Mouse (Mus musculus) liver, embryonic 15.5 days (tissue): ENCODE data around the gene Arhgap31. TPM values are rescaled to one million over a fixed set of nuclear protein-coding genes. Genes with fewer than 3 reads are reported as not detected.
A peak's percentile ranks its signal among the peaks of the same experiment; 100 is the strongest.

ENCODE experiments used
- ATAC-seq: fragments of 200-750 bp; cut with Nextera tagmentation; 2 replicates; pipeline ENCODE4 v1.8.0; 2017; ENCODE audit warnings: moderate number of reproducible peaks, mild to moderate bottlenecking, moderate library complexity; ENCODE audit not compliant: insufficient read depth
- H3K27ac ChIP-seq: fragments of 300-500 bp; sonication (generic); replicated peaks from 2 replicates; pipeline ENCODE4 v1.5.1; 2015; ENCODE audit warnings: mild to moderate bottlenecking, inconsistent platforms
- H3K27me3 ChIP-seq: fragments of 300-500 bp; sonication (generic); 2 replicates; pipeline ENCODE4 v1.6.1; 2015; ENCODE audit warnings: mild to moderate bottlenecking, inconsistent platforms
- H3K36me3 ChIP-seq: fragments of 300-500 bp; sonication (generic); replicated peaks from 2 replicates; pipeline ENCODE4 v1.6.1; 2015; ENCODE audit warnings: moderate library complexity, mild to moderate bottlenecking, inconsistent platforms
- H3K4me1 ChIP-seq: fragments of 300-500 bp; sonication (generic); replicated peaks from 2 replicates; pipeline ENCODE4 v1.6.1; 2015; ENCODE audit warnings: inconsistent platforms
- H3K4me2 ChIP-seq: fragments of 300-500 bp; sonication (generic); 2 replicates; pipeline ENCODE4 v1.6.1; 2015; ENCODE audit warnings: moderate library complexity, mild to moderate bottlenecking, inconsistent platforms
- H3K4me3 ChIP-seq: fragments of 300-500 bp; sonication (generic); replicated peaks from 2 replicates; pipeline ENCODE4 v1.5.1; 2015; ENCODE audit warnings: mild to moderate bottlenecking, inconsistent platforms
- H3K9ac ChIP-seq: fragments of 300-500 bp; sonication (generic); 2 replicates; pipeline ENCODE4 v1.6.1; 2015; ENCODE audit warnings: moderate library complexity, mild to moderate bottlenecking, inconsistent platforms
- H3K9me3 ChIP-seq: fragments of 300-500 bp; sonication (generic); replicated peaks from 2 replicates; pipeline ENCODE4 v1.6.1; 2016; ENCODE audit warnings: inconsistent platforms
- WGBS: fragments of 180-500 bp; shearing (Covaris S2); methylation state at CpG from one replicate; pipeline ENCODE4 v1.1.7; 2015; ENCODE audit warnings: mixed read lengths; ENCODE audit not compliant: insufficient replicate concordance; 5-methylcytosine and 5-hydroxymethylcytosine counted together
- polyA plus RNA-seq: library from polyadenylated mRNA; unstranded; fragments of >200 nt; fragmentation: Nextera tagmentation; extraction: Ambion mirVana; gene quantifications from 2 replicates; pipeline ENCODE4 v1.2.1, GENCODE M21; 2015

The Arhgap31 gene
- polyA plus RNA-seq, 1 experiment from 2014 or later: 1.5 TPM

DNA sequence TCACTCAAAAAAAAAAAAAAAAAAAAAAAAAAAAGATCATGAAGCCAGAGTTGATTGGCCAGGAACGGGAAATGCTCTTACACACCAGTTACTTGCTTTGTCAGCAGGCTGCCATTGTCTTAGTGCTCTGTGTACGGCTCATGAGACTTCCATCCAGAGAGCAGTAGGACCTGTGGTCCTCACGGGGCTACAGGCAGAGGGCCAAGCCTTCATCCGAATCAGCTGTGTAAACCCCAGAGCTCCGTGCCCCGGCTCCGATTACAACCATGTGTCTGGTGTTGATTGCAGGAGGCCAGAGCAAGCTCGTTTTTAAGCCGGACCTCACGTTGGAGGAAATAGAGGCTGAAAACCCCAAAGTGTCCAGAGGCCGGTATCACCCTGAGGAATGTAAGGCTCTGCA lies 40.6 kb upstream of the Arhgap31 start:
- Histone ChIP-seq H3K4me3 (no peak overlapping the region), H3K27me3 (peaks cover 75% of the 10 kb centered on the region), H3K9ac (no peak overlapping the region), H3K27ac (no peak overlapping the region), H3K4me1 (peaks cover 13% of the 10 kb centered on the region), H3K36me3 (no peaks in the 10 kb centered on the region), H3K9me3 (no peaks in the 10 kb centered on the region), H3K4me2 (no peak overlapping the region; the same call in 1 of the 2 replicates)
- WGBS: 68% methylated on average over 11 of the region's 11 CpGs
- ATAC-seq: no peak

DNA sequence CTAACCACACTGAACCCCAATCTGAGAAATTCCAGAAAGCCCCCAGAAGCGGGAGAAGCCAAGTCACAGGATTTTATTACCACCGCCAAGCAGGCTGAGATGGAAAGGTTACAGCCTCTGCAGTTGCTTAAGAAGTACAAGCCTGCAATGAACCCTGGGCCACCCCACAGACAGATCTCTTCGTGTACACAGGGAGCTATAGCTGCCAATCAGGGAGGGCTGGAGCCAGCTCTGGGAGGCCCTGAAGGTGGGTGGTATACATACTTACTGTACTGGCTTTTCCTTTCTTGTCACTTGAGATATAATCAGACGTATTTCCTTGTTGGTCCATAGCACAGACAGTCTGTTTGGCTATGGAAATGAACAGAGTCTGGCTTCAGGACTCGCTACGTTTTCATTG lies 37.7 kb upstream of the Arhgap31 start:
- Histone ChIP-seq H3K4me3 (no peak overlapping the region), H3K4me1 (peaks cover 11% of the 10 kb centered on the region), H3K36me3 (no peaks in the 10 kb centered on the region), H3K9ac (no peak overlapping the region), H3K27ac (no peak overlapping the region), H3K4me2 (no peak overlapping the region), H3K9me3 (no peaks in the 10 kb centered on the region), H3K27me3 (peaks cover 58% of the 10 kb centered on the region)
- WGBS: 64% methylated on average over 6 of the region's 6 CpGs
- ATAC-seq: no peak

DNA sequence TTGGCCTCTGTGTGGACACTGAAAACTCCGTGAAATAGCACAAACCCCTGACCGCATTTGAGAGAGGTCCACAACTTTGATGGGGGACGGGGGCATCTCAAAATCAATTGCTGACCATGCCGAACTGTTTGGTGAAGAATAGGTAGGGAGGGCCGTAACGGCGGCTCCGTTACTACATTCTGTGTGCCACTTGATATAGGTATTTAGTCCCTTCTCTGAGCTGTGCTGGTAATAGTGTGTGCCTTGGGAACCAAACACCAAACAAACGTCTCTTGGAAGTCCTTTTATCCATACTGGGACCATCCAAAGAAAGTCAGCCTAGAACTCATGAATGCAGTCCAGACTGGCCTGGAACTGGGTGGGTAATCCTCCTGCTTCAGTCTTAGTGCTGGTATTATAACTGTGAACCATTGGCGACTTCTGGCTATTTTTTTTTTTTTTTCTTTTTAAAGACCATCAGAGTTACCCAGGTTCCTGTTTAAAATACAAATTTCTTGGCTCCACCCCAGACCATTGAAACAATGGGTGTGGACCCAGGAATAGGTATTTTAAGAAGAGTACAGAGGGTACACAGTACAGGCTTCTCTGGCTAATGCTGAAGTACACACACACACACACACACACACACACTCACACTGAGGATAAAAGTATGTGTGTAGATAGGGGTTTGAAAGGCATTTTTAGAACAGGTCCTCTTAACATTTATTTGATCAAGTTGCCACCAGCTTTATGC lies 31.0 kb upstream of the Arhgap31 start:
- Histone ChIP-seq H3K4me2 (no peak overlapping the region), H3K9me3 (no peaks in the 10 kb centered on the region), H3K36me3 (no peaks in the 10 kb centered on the region), H3K4me1 (peaks cover 3% of the 10 kb centered on the region; the same call in 1 of the 2 replicates), H3K9ac (no peak overlapping the region), H3K4me3 (no peak overlapping the region), H3K27ac (no peak overlapping the region), H3K27me3 (peaks cover 66% of the 10 kb centered on the region)
- 73% methylated on average over 10 of the region's 10 CpGs for whole genome bisulfite sequencing
- no peak for ATAC-seq

DNA sequence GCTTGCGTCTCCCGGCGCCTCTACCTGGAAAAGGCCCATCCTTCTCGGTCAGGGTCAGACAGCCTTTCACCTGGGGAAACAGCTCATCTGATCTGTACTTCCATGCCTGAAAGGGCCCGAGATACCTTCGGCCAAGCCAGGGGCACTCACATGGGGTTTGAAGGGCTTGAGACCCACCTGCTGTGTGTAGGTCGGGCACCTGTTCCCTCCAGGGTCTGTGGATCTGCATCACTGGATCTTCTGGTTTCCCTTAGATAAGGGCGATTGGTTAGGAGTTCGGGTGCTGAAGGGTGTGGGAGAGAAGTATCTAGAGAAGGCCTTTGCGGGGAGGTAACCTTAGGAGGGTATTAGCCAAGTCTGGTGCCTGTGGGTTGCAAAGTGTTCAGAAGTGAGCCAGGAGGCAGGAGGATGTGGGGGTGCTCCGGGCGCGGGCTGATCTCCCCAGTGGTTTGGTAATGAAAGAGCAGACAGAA lies 29.6 kb upstream of the Arhgap31 start:
- H3K9me3 ChIP-seq: no peaks in the 10 kb centered on the region
- no peak overlapping the region for H3K27ac ChIP-seq
- peaks cover 56% of the 10 kb centered on the region for H3K27me3 ChIP-seq
- no peaks in the 10 kb centered on the region for H3K36me3 ChIP-seq
- ATAC-seq: no peak
- H3K9ac ChIP-seq: peak overlapping the region; percentile 18; the same call in 1 of the 2 replicates
- H3K4me1 ChIP-seq: peaks cover 3% of the 10 kb centered on the region; the same call in 1 of the 2 replicates
- peak overlapping the region; percentile 53 for H3K4me3 ChIP-seq
- WGBS: under 1% methylated on average over 13 of the region's 13 CpGs
- H3K4me2 ChIP-seq: peak overlapping the region; percentile 63

DNA sequence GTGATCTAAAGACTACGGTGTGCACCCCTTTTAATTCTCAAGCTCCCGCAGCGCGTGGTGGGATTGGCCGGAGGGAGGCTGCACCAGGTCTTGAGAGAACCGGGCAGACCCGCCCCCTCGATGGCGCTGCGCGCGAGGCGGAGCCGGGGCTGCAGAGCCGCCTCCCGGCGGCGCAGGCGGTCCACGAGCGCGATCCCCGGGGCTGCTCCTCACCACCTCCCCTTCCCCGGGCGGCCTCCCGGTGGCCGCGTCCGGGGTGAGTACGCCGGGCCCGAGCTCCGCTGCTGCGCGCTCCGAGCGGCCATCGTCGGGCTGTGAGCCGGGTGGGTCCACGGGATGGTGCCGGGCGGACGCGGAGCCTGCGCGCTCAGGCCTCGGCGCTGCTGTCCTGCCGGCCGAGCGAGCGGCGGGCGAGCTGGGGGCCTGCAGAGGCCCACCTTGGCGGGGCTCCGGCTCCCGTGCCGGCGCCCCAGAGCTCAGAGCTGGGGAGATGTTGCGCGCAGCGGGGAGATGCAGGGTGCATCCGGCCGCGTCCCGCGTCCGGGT lies 29.1 kb upstream of the Arhgap31 start, which contains the start of gene B4galt4:
Gene B4galt4 (plus strand): TSS at position 152 of the 546 bp plus-strand sequence.
- peaks cover 3% of the 10 kb centered on the region; the same call in 1 of the 2 replicates for H3K4me1 ChIP-seq
- H3K27me3 ChIP-seq: peaks cover 56% of the 10 kb centered on the region
- H3K4me3 ChIP-seq: peak within 1 kb of the TSS; percentile 53
- H3K27ac ChIP-seq: no peak within 1 kb of the TSS
- 0% methylated on average over 53 of the region's 69 CpGs for whole genome bisulfite sequencing
- H3K4me2 ChIP-seq: peak within 1 kb of the TSS; percentile 63
- peak within 1 kb of the TSS; percentile 18; the same call in 1 of the 2 replicates for H3K9ac ChIP-seq
- ATAC-seq: peak; percentile 28; the same call in 1 of the 2 replicates
- no peaks in the 10 kb centered on the region for H3K9me3 ChIP-seq
- H3K36me3 ChIP-seq: no peaks in the 10 kb centered on the region

DNA sequence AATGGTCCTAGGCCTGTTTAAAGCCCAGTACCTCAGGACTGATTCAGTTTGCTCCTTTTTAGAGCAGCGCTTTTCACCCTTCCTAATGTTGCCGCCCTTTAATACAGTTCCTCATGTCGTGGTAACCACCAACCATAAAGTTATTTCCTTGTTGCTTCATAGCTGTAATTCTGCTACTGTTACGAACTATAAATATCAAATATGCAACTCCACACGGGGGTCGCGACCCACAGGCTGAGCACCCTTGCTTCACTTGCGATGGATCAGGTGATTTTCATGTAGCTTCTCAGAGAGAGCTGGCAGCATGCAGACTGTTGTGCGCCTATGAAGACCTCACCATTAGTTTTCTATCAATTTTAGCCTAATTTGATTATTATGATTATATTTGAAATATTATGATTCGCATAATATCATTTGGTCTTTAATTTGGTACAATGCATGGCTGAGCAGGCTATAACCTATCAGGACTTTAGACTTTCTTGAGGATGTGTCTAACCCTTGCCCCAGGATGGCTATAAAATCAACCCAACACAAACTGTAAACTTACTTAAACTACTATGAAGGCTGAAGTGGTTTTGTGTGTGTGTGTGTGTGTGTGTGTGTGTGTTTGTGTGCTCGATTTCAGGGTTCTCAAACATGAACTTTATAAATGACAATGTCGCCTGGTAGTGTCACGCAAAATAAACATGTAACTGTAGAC lies 28.3 kb upstream of the Arhgap31 start:
- Histone ChIP-seq H3K4me1 (peaks cover 3% of the 10 kb centered on the region; the same call in 1 of the 2 replicates), H3K27ac (no peak overlapping the region), H3K27me3 (peaks cover 56% of the 10 kb centered on the region), H3K9me3 (no peaks in the 10 kb centered on the region), H3K9ac (no peak overlapping the region), H3K4me2 (peak overlapping the region; percentile 63), H3K36me3 (no peaks in the 10 kb centered on the region), H3K4me3 (no peak overlapping the region)
- ATAC-seq: no peak
- 56% methylated on average over 13 of the region's 13 CpGs for WGBS

DNA sequence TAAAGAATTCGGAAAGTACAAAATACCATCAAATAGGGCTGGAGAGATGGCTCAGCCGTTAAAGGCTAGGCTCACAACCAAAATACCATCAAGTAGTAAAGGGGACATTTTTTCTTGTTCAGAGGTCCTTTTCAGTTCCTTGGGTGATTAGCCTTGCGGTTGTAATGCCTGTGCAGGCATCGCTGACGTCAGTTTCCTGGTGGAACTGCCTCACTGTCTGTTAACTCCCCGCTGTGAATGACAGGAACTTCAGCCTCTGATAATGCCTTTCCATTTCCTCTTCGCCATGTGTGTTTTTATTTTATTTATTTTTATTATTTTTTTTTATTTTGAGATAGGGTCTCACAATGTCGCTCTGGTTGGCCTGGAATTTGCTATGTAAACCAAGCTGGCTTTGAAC lies 17.8 kb upstream of the Arhgap31 start:
- no peaks in the 10 kb centered on the region for H3K4me1 ChIP-seq
- no peak overlapping the region for H3K27ac ChIP-seq
- H3K27me3 ChIP-seq: peaks cover 42% of the 10 kb centered on the region; the same call in 1 of the 2 replicates
- no peaks in the 10 kb centered on the region for H3K9me3 ChIP-seq
- 12% methylated on average over 8 of the region's 8 CpGs for WGBS
- no peak for ATAC-seq
- H3K36me3 ChIP-seq: no peaks in the 10 kb centered on the region
- H3K4me2 ChIP-seq: no peak overlapping the region
- H3K4me3 ChIP-seq: no peak overlapping the region
- H3K9ac ChIP-seq: no peak overlapping the region

DNA sequence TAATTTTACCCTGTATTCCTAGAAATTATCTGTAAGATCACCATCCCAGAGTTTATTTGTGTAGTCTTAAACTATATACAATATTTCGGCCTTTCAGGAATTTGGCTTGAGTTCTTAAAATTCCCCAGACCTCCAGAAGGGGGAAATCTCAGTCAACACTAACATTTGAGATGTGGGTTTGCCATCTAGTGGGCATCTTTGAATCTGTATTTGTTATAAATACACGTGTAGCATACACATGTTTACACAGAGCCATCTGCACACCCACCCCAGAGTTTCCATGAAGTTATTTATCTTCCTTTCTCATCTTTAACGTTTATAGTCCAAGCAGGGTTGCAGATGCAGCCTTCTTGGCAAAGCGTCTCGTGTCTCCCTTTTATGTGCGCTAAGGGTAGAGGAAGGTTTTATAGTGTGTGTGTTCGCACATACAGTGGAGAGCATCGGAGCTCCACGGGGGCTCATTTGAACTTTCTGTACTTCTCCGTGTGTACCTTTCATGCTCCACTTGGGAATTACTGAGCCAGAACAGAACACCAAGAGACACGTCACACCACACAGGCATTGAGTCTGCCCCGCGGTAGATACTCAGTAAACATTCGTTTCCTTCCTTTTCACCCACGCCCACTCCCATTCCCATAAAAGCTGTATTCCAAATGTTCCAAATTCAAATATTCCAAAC lies 16.7 kb upstream of the Arhgap31 start:
- Histone ChIP-seq H3K9ac (no peak overlapping the region), H3K4me1 (no peaks in the 10 kb centered on the region), H3K36me3 (no peaks in the 10 kb centered on the region), H3K9me3 (no peaks in the 10 kb centered on the region), H3K27me3 (peaks cover 47% of the 10 kb centered on the region), H3K4me3 (no peak overlapping the region), H3K4me2 (no peak overlapping the region), H3K27ac (no peak overlapping the region)
- WGBS: 47% methylated on average over 15 of the region's 15 CpGs
- ATAC-seq: no peak

DNA sequence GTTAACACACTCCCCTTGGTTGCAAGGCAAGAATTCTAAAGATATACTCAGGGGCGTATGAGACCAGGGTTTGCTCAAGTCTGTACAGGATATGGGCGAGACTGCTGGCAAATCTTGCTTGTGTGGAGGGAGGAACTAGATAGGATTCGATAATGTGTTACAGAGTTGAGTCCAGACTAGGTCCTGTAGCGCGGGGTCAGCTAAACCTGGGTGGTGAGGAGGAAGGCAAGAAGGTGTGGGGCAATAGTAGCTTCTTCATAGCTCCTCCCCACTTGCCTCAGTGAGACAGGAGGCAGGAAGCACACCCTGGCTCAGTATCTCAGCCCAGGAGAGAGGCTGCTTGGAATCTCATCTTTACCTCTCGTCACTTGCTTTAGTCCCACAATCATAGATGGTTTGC lies 16.1 kb upstream of the Arhgap31 start:
- no peak overlapping the region for H3K4me2 ChIP-seq
- no peaks in the 10 kb centered on the region for H3K4me1 ChIP-seq
- no peak overlapping the region for H3K9ac ChIP-seq
- WGBS: 56% methylated on average over 6 of the region's 6 CpGs
- H3K9me3 ChIP-seq: no peaks in the 10 kb centered on the region
- no peak overlapping the region for H3K27ac ChIP-seq
- H3K36me3 ChIP-seq: no peaks in the 10 kb centered on the region
- H3K4me3 ChIP-seq: no peak overlapping the region
- ATAC-seq: no peak
- peaks cover 51% of the 10 kb centered on the region for H3K27me3 ChIP-seq

DNA sequence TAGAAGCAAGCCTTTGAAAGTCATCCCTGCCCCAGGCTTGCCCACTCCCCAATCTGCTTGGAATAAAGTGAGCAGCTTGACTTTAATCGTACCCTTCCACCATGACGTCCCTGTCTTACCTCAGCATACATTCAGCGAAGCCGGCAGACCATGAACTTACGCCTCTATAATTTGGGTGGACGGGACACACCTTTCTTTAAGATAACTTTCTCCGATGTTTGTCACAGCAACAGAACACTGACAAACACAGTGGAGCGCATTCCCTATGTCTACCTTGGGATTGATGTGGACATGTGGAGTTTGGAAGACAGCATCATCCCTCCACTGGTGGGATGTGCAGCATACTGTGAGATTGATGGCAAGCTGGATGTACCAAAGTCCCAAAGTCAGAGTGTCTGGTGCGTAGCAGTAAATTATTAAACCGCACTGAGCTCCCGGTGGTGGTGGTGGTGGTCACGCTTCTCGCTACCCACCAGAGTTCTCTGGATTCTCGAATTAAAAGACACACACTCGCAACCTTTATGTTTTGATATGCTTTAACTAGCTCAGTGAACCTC lies 15.6 kb upstream of the Arhgap31 start:
- H3K27me3 ChIP-seq: peaks cover 52% of the 10 kb centered on the region

More for the DNA sequence above, 15.6 kb upstream of the Arhgap31 start:
- no peak overlapping the region for H3K27ac ChIP-seq
- H3K4me1 ChIP-seq: no peaks in the 10 kb centered on the region
- 70% methylated on average over 15 of the region's 15 CpGs for WGBS
- H3K9me3 ChIP-seq: no peaks in the 10 kb centered on the region
- H3K4me2 ChIP-seq: no peak overlapping the region
- no peaks in the 10 kb centered on the region for H3K36me3 ChIP-seq
- ATAC-seq: no peak
- H3K4me3 ChIP-seq: no peak overlapping the region
- H3K9ac ChIP-seq: no peak overlapping the region
